ENCODE assay signal across 16 mouse cellular contexts in the genomic region with DNA sequence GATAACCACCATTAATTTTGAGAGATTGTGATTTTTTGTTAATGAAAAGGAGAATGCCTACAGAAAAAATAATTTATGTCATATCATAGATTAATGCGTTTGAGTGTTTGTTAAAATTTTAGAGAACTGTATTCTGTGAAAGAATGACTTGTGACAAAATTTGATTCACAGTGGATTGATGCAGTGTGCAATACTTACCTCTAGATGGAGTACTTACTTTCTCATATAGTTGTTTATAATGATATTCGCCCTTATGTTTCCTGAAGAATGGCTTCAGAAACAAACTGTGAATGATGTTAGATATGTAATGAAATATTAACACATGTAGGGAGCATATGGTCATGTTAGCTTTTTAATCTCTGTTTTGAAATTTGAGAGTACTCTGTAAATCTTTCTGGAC. TPM values are rescaled to one million over a fixed set of nuclear protein-coding genes. Genes with fewer than 3 reads are reported as not detected.
DNase-seq lines count a peak whose midpoint lies in the region; ATAC-seq and TF ChIP-seq lines count a peak whose summit lies in the region.
"Had no signal": no experiment of that assay in that cellular context is flagged by ENCODE, and none has a peak within 500 bp of the region (broad histone marks: within the 10 kb centered on the region; RNA-seq: fewer than 3 reads in every experiment).

No protein-coding gene starts in this region.

- H3K27me3 ChIP-seq in forebrain, embryonic 14.5 days (replicated peaks; ENCODE audit: control insufficient read depth, insufficient read depth, low read length), result no peaks in the 10 kb centered on the region
- no peaks in the 10 kb centered on the region for H3K27me3 ChIP-seq in forebrain, embryonic 12.5 days
- peaks cover 2% of the 10 kb centered on the region; the same call in 1 of the 2 replicates for H3K27me3 ChIP-seq in embryonic facial prominence, embryonic 14.5 days (replicated peaks; ENCODE audit: control insufficient read depth, insufficient read depth, low read length)
- H3K27me3 ChIP-seq: heart, embryonic 13.5 days; liver, embryonic 15.5 days had no signal

- no peak overlapping the region for H3K27ac ChIP-seq in forebrain, embryonic 14.5 days (ENCODE audit: low read depth, low read length)
- H3K27ac ChIP-seq in forebrain, embryonic 12.5 days, result no peak overlapping the region
- no peak overlapping the region for H3K27ac ChIP-seq in left cerebral cortex, adult 2 months
- H3K27ac ChIP-seq in embryonic facial prominence, embryonic 14.5 days (replicated peaks; ENCODE audit: low read depth, low read length), result no peak overlapping the region
- H3K27ac ChIP-seq: forebrain, embryonic 10.5 days; heart, embryonic 13.5 days; liver, embryonic 15.5 days had no signal

- peak; percentile 58 for TF ChIP-seq CTCF in left cerebral cortex, adult 2 months (IDR thresholded peaks at IDR 0.05)

- ATAC-seq in forebrain, embryonic 14.5 days, result no peak
- no peak for ATAC-seq in forebrain, embryonic 12.5 days (ENCODE audit: low FRiP score)
- ATAC-seq in embryonic facial prominence, embryonic 14.5 days (ENCODE audit: low read depth), result no peak

- H3K4me3 ChIP-seq in forebrain, embryonic 14.5 days (ENCODE audit: low read depth, low read length), result no peak overlapping the region
- no peak overlapping the region for H3K4me3 ChIP-seq in forebrain, embryonic 12.5 days (replicated peaks)
- no peak overlapping the region for H3K4me3 ChIP-seq in left cerebral cortex, adult 2 months
- no peak overlapping the region for H3K4me3 ChIP-seq in embryonic facial prominence, embryonic 14.5 days (ENCODE audit: low read depth, low read length)
- H3K4me3 ChIP-seq: forebrain, embryonic 10.5 days; heart, embryonic 13.5 days; liver, embryonic 15.5 days had no signal

- intact Hi-C loops in left cerebral cortex, adult 2 months (cut with DNase I), result loop anchor here (10.0 kb wide), 1 partner anchor 298 kb away; no protein-coding TSS in a partner anchor

- no peaks in the 10 kb centered on the region for H3K36me3 ChIP-seq in forebrain, embryonic 14.5 days (ENCODE audit: control insufficient read depth, insufficient read depth, low read length)
- no peaks in the 10 kb centered on the region for H3K36me3 ChIP-seq in forebrain, embryonic 12.5 days (replicated peaks)
- no peaks in the 10 kb centered on the region for H3K36me3 ChIP-seq in embryonic facial prominence, embryonic 14.5 days (ENCODE audit: control insufficient read depth, insufficient read depth, low read length)
- H3K36me3 ChIP-seq: forebrain, embryonic 10.5 days; heart, embryonic 13.5 days; liver, embryonic 15.5 days had no signal

- no peaks in the 10 kb centered on the region for H3K4me1 ChIP-seq in forebrain, embryonic 14.5 days (ENCODE audit: control insufficient read depth, insufficient read depth, low read length)
- no peaks in the 10 kb centered on the region for H3K4me1 ChIP-seq in forebrain, embryonic 12.5 days
- H3K4me1 ChIP-seq in embryonic facial prominence, embryonic 14.5 days (ENCODE audit: control insufficient read depth, insufficient read depth, low read length), result no peaks in the 10 kb centered on the region
- H3K4me1 ChIP-seq: forebrain, embryonic 10.5 days; heart, embryonic 13.5 days; liver, embryonic 15.5 days had no signal

- DNase-seq in forebrain, embryonic 14.5 days (ENCODE audit: low spot score), result peak; percentile 31
- DNase-seq in left cerebral cortex, adult 2 months (ENCODE audit: extremely low spot score in 1 of 2, low spot score in 2 of 2), result no peak
- no peak for DNase-seq in left cerebral cortex, adult 18-20 months (ENCODE audit: low spot score in 2 of 2)
- DNase-seq in A20 (ENCODE audit: low read depth, low spot score), result peak; percentile 4
- peak; percentile 5 for DNase-seq in embryonic facial prominence, embryonic 14.5 days (ENCODE audit: low spot score)
- DNase-seq in thymus, postnatal 4 days, result no peak
- no peak for DNase-seq in adrenal gland, postnatal 14 days
- DNase-seq: adrenal gland, postnatal 10 days; kidney, postnatal 4 days had no signal

- no peaks in the 10 kb centered on the region for H3K9me3 ChIP-seq in forebrain, embryonic 14.5 days (replicated peaks; ENCODE audit: control insufficient read depth, low read length)
- no peaks in the 10 kb centered on the region for H3K9me3 ChIP-seq in forebrain, embryonic 12.5 days
- no peaks in the 10 kb centered on the region for H3K9me3 ChIP-seq in embryonic facial prominence, embryonic 14.5 days (ENCODE audit: control insufficient read depth, low read length)
- H3K9me3 ChIP-seq: forebrain, embryonic 10.5 days; heart, embryonic 13.5 days; liver, embryonic 15.5 days had no signal

- H3K9ac ChIP-seq in forebrain, embryonic 14.5 days (ENCODE audit: low read length), result no peak overlapping the region
- H3K9ac ChIP-seq in forebrain, embryonic 12.5 days, result no peak overlapping the region
- H3K9ac ChIP-seq in embryonic facial prominence, embryonic 14.5 days (ENCODE audit: low read depth, low read length), result no peak overlapping the region
- H3K9ac ChIP-seq: heart, embryonic 13.5 days; liver, embryonic 15.5 days had no signal

- H3K4me2 ChIP-seq in forebrain, embryonic 14.5 days (ENCODE audit: low read length), result no peak overlapping the region
- no peak overlapping the region for H3K4me2 ChIP-seq in forebrain, embryonic 12.5 days
- H3K4me2 ChIP-seq in embryonic facial prominence, embryonic 14.5 days (ENCODE audit: low read depth, low read length), result no peak overlapping the region
- H3K4me2 ChIP-seq: heart, embryonic 13.5 days; liver, embryonic 15.5 days had no signal

- WGBS in forebrain, embryonic 14.5 days, result 57% methylated on average over 2 of the region's 2 CpGs
- WGBS in forebrain, embryonic 12.5 days, result 48% methylated on average over 2 of the region's 2 CpGs
- 49% methylated on average over 2 of the region's 2 CpGs for WGBS in embryonic facial prominence, embryonic 14.5 days

RNA-seq across cellular contexts. Expression of a gene that starts 10.5 kb away (rescaled TPM):
- polyA plus RNA-seq in forebrain, embryonic 14.5 days (2014; fragmentation: Nextera tagmentation; extraction: Ambion mirVana), result 27.0 and 28.0 TPM in 2 replicates
- 16.5 and 16.6 TPM in 2 replicates for polyA plus RNA-seq in forebrain, embryonic 12.5 days (2016; fragmentation: Nextera tagmentation; extraction: Ambion mirVana)
- 10 to 100 TPM; 29.1 to 29.8 TPM for total RNA-seq in left cerebral cortex, adult 2 months (2021)
- 10 to 100 TPM; 33.4 to 33.6 TPM for total RNA-seq in left cerebral cortex, adult 18-20 months (2021)
- 15.5 and 18.6 TPM in 2 replicates for polyA plus RNA-seq in embryonic facial prominence, embryonic 14.5 days (2014; fragmentation: Nextera tagmentation; extraction: Ambion mirVana)
- total RNA-seq in adrenal gland, postnatal 14 days (2021), result 14.6 and 18.0 TPM in 2 replicates

RNA-seq across cellular contexts. Expression of a gene that starts 40.4 kb away (rescaled TPM):
- polyA plus RNA-seq in forebrain, embryonic 14.5 days (2014; fragmentation: Nextera tagmentation; extraction: Ambion mirVana), result 0.08 and 0.09 TPM in 2 replicates
- 0.03 and 0.14 TPM in 2 replicates for polyA plus RNA-seq in forebrain, embryonic 12.5 days (2016; fragmentation: Nextera tagmentation; extraction: Ambion mirVana)
- under 1 TPM; 0.68 to 0.72 TPM for total RNA-seq in left cerebral cortex, adult 2 months (2021)
- under 1 TPM; 0.42 to 0.65 TPM for total RNA-seq in left cerebral cortex, adult 18-20 months (2021)
- 0.07 and 0.17 TPM in 2 replicates for polyA plus RNA-seq in embryonic facial prominence, embryonic 14.5 days (2014; fragmentation: Nextera tagmentation; extraction: Ambion mirVana)
- total RNA-seq in adrenal gland, postnatal 14 days (2021), result not detected in 2 replicates
- total RNA-seq: adrenal gland, postnatal 10 days; gastrocnemius, adult 8-10 months; megakaryocyte-erythroid progenitor cell, adult 5-6 weeks had no signal
- polyA plus RNA-seq: forebrain, embryonic 10.5 days; heart, embryonic 13.5 days; liver, embryonic 15.5 days; small intestine, adult 2 months had no signal

Comparison
In these comparisons a context has a peak if more than half of its experiments do, and no peak if none do; other contexts are left out.
1. DNase-seq: peak in forebrain, embryonic 14.5 days (single experiment), A20 (single experiment) and embryonic facial prominence, embryonic 14.5 days (single experiment); none in left cerebral cortex, adult 2 months (0 of 2), left cerebral cortex, adult 18-20 months (0 of 2), thymus, postnatal 4 days (single experiment) and adrenal gland, postnatal 14 days (single experiment).